Mouse (Mus musculus) ovary, postnatal 36 days (tissue): Measurements from ENCODE around the gene Psmc3.
A peak's percentile ranks its signal among the peaks of the same experiment; 100 is the strongest.

Source experiments
- DNase-seq: peaks from one replicate; pipeline ENCODE4 v3.0.0; 2022; ENCODE audit warnings: low spot score, mixed read lengths

Gene Psmc3

GRCm38 (mm10) chr2:91113334-91113733 lies 59.5 kb downstream of the Psmc3 start:
- no peak for DNase-seq

GRCm38 (mm10) chr2:91113852-91114251 lies 60.0 kb downstream of the Psmc3 start:
- DNase-seq: no peak

DNA sequence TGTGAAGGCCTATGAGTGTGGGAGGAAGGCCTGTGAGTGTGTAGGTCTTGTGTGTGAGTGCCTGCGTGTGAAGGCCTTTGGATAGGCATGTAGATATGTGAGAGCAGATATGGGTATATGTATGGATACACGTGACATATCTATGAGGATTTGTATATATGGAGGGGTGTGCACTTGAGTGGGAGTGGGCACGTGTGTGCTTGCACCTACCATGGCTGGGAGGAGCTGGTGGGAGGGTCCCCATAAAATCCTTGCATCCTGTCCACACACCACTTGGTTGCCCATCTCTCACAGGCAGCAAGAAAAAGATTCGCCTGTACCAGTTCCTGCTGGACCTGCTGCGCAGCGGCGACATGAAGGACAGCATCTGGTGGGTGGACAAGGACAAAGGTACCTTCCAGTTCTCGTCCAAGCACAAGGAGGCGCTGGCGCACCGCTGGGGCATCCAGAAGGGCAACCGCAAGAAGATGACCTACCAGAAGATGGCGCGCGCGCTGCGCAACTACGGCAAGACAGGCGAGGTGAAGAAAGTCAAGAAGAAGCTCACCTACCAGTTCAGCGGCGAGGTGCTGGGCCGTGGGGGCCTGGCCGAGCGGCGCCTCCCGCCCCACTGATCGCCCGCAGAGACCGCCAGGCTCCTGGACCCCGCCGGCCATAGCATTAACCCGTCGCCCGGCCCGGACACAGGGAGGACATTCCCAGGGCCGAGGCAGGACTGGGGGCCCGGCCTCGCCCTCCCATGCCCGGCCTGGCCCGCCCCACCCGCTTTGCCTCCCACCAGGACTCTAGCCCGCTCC lies 61.2 kb downstream of the Psmc3 start:
- peak; percentile 98 for DNase-seq

DNA sequence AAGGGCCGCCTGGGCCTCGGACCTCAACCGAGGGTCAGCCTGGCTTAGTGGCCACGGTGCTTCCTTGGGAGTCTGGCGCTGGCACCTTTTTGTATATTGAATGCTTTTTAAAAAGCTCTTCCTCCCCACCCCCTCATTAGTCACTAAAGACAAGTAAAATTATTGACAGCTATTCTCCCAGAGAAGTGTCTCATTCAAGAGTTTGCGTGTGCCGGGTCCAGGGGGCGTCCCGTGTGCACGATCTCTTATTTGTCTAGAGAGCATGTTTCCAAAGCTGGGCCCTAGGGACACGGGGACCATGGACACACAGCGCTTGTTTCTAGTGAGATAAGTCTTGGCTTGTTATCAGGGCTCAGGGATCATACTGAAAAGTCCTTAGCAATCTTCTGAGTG lies 61.8 kb downstream of the Psmc3 start:
- DNase-seq: no peak
